Mouse (Mus musculus) layer of hippocampus, adult 9-10 months (tissue): ENCODE data around the gene Zfp239.
A peak's percentile ranks its signal among the peaks of the same experiment; 100 is the strongest.
"Not testable (repeated sequence)": the region's sequence is repeated elsewhere in the genome, so short reads cannot be mapped to it uniquely, and the experiment has no call there.

ENCODE experiments used
- DNase-seq: peaks from one replicate; pipeline ENCODE4 v3.0.0; 2022; ENCODE audit warnings: low spot score

The Zfp239 gene

GRCm38 (mm10) chr6:117861848-117862247 lies at the start of gene Zfp239:
Gene Zfp239 (plus strand): TSS chr6:117862100.
- no peak for DNase-seq

GRCm38 (mm10) chr6:117814681-117815080 lies 47.2 kb upstream of the Zfp239 start:
- no peak for DNase-seq

DNA sequence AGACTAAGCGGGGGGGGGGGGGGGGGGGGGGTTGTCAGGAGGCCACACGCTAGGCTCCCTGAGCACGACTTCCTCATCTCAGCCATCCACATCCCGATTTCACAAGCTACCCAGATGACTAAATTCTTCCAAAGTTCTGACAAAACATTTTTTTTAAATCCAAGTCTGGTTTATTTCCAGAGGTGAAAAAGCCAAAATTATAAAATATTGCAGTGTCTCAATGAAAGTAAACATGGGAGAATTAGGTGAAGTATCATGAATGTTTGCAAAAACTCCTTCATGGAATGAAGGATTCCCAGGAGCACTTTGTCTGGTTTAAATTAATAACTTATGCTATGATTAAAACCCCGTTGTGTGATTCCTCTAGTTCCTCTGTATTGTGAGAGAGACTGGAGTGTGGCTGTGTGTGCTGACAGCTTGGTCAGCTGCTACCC lies 44.8 kb upstream of the Zfp239 start:
- DNase-seq = no peak

DNA sequence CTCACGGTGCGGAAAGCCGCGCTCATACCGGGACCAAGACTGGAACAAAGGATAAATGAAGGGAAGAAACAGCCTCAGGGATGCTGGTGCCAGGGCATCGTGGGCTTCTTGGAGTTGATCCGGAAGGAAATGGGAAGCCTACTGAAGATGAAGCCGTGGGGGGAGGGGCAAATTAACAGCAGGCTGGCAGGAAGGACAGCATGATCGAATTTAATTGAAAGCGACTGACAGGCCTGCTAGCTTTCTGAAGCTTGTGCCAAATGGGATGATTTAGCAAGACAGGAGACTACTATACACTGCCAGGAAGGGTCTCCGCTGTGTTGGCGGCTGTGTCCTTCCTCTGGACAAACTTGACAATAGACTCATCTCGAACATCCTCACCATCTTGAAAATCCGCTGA lies 41.6 kb upstream of the Zfp239 start:
- DNase-seq = no peak

DNA sequence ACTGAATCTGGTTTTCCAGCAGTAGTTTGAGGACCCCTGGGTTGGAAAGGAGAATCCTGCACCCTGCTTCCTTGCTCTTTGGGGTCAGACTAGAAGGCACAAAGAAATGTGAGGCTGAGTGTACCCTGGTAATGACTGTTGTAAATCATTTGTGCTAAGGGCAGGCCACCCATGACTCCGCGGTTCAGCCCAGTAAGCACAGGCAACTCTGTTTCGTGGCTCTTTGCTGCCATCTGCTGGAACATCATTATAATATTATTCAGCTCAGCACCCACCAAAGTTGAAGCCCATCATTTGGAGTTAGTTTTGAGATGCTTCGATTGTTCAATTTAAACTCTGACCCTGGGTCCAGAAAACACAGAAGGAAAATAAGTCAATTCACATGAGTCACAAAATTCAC lies 36.5 kb upstream of the Zfp239 start:
- no peak for DNase-seq

GRCm38 (mm10) chr6:117828273-117828672 lies 33.6 kb upstream of the Zfp239 start:
- no peak for DNase-seq

GRCm38 (mm10) chr6:117840686-117841510 lies 21.0 kb upstream of the Zfp239 start, which contains the start of gene Zfp637:
Gene Zfp637 (plus strand): TSS chr6:117841180.
- DNase-seq = peak; percentile 73

- DNase-seq = no peak
Measured at GRCm38 (mm10) chr6:117841511-117841955, 20.4 kb upstream of the Zfp239 start.

- DNase-seq = no peak
Measured at GRCm38 (mm10) chr6:117844597-117844996, 17.3 kb upstream of the Zfp239 start.

GRCm38 (mm10) chr6:117846671-117847070 lies 15.2 kb upstream of the Zfp239 start:
- DNase-seq = not testable (repeated sequence)

GRCm38 (mm10) chr6:117847772-117848171 lies 14.1 kb upstream of the Zfp239 start:
- DNase-seq = no peak

- DNase-seq = no peak
Measured at GRCm38 (mm10) chr6:117848577-117848976, 13.3 kb upstream of the Zfp239 start.

GRCm38 (mm10) chr6:117851747-117852146 lies 10.2 kb upstream of the Zfp239 start:
- DNase-seq = no peak

DNA sequence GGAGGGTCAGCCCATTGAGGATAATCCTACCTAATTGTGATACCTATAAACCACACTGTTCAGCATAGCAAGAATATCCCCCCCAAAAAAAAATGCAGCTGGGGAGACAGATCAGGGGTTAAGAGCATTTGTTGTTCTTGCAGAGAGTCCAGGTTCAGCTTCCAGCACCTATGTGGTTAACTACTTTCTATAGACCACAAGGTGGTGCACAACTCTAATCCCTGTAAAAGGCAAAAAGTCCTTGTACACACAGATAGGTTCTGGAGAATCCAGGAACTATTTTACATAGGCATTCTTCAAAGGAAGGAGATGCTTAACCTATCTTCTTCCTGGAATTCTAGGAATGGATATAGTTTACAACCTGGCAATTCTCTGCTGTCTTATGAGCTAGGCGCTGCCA lies 3.9 kb upstream of the Zfp239 start:
- DNase-seq = no peak

GRCm38 (mm10) chr6:117862465-117862864 lies 565 bp downstream of the Zfp239 start:
- DNase-seq = no peak

- DNase-seq = no peak
Measured at GRCm38 (mm10) chr6:117862899-117863620, 1.2 kb downstream of the Zfp239 start.

DNA sequence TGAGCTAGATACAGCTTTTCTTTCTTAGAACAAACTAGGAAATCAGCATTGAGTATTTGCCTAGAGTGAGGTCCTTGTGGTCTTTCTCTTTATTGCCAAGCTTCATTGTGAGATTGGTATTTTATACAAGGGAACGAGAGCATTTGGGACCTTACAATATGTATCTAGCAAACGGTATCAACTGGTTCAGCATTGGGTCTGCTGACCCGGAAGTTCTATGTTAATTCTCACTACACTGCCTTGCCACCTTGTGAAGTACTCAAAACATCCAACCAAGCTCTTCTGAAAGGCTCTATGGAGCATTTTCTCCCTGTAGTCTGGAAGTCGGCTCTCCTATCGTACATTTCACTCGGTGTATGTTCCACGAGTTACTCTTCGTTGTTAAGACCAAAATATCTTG lies 1.9 kb downstream of the Zfp239 start:
- DNase-seq = no peak

GRCm38 (mm10) chr6:117868187-117868586 lies 6.3 kb downstream of the Zfp239 start:
- no peak for DNase-seq

- no peak for DNase-seq
Measured at GRCm38 (mm10) chr6:117871034-117871433, 9.1 kb downstream of the Zfp239 start.

DNA sequence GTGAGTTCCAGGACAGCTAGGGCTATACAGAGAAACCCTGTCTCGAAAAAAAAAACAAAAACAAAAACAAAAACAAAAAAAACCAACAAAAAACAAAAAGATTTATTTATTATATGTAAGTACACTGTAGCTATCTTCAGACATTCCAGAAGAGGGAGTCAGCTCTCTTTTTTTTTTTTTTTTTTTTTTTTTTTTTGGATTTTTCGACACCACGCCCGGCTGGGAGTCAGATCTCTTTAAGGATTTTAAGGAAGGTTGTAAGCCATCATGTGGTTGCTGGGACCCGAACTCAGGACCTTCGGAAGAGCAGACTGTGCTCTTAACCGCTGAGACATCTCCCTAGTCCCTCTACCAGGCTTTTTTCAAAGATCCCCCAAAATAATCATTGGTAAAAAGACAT lies 11.6 kb downstream of the Zfp239 start:
- not testable (repeated sequence) for DNase-seq

GRCm38 (mm10) chr6:117874621-117875281 lies 12.9 kb downstream of the Zfp239 start:
- no peak for DNase-seq

DNA sequence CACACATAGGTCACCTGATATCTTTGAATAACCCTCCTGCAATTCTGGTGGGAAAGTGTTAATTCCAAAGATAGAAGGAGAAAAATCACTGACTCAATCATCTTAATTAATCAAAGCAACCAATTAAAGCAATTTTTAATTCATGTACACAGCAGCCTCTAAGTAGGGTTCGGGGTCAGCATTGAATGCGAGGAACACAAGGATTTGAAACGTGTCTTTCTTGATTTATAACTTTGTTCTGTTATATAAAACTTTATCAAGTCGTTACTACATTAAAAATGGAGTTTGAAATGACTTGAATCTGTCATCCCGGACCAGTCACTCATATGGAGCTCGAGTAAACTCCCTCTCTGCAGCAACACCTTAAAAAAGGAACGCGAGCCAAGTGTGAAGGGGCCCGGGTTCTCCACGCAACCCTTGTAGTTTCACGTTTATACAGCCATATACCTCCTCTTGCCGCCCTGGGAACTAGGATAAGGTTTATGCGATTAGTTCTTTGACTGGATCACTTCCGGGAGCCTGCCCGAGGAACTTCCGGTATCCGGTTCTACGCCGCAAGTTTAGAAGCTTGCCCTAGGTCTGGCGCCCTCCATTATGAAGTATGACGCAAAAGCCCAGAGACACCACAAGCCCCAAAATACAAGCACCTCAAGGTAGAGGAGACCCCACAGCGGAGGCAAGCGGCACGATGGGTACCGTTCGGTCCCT lies 17.0 kb downstream of the Zfp239 start:
- DNase-seq = peak; percentile 92
